Mouse (Mus musculus) midbrain, embryonic 15.5 days (tissue): ENCODE measurements around the gene Neurog2. TPM values are rescaled to one million over a fixed set of nuclear protein-coding genes. Genes with fewer than 3 reads are reported as not detected.

ENCODE experiments used
- ATAC-seq: fragments of 200-750 bp; cut with Nextera tagmentation; replicated peaks from 2 replicates; pipeline ENCODE4 v1.8.0; 2017; ENCODE audit warnings: moderate TSS enrichment
- H3K27ac ChIP-seq: fragments of 300-500 bp; sonication (generic); 2 replicates; pipeline ENCODE4 v1.5.1; 2015; ENCODE audit warnings: mild to moderate bottlenecking, inconsistent platforms
- H3K27me3 ChIP-seq: fragments of 300-500 bp; sonication (generic); replicated peaks from 2 replicates; pipeline ENCODE4 v1.6.1; 2015; ENCODE audit warnings: inconsistent platforms
- H3K36me3 ChIP-seq: fragments of 300-500 bp; sonication (generic); replicated peaks from 2 replicates; pipeline ENCODE4 v1.6.1; 2015; ENCODE audit warnings: inconsistent platforms
- H3K4me1 ChIP-seq: fragments of 300-500 bp; sonication (generic); 2 replicates; pipeline ENCODE4 v1.6.1; 2015; ENCODE audit warnings: inconsistent platforms
- H3K4me2 ChIP-seq: fragments of 300-500 bp; sonication (generic); 2 replicates; pipeline ENCODE4 v1.6.1; 2015; ENCODE audit warnings: inconsistent platforms, mild to moderate bottlenecking, moderate library complexity
- H3K4me3 ChIP-seq: fragments of 300-500 bp; sonication (generic); 2 replicates; pipeline ENCODE4 v1.5.1; 2015; ENCODE audit warnings: mild to moderate bottlenecking, inconsistent platforms
- H3K9ac ChIP-seq: fragments of 300-500 bp; sonication (generic); 2 replicates; pipeline ENCODE4 v1.6.1; 2015; ENCODE audit warnings: mild to moderate bottlenecking, inconsistent platforms
- H3K9me3 ChIP-seq: fragments of 300-500 bp; sonication (generic); 2 replicates; pipeline ENCODE4 v1.6.1; 2016; ENCODE audit warnings: inconsistent platforms
- WGBS: fragments of 180-500 bp; shearing (Covaris S2); methylation state at CpG from one replicate; pipeline ENCODE4 v1.1.7; 2015; ENCODE audit warnings: mixed read lengths; 5-methylcytosine and 5-hydroxymethylcytosine counted together
- polyA plus RNA-seq: library from polyadenylated mRNA; unstranded; fragments of >200 nt; fragmentation: Nextera tagmentation; extraction: Ambion mirVana; gene quantifications from 2 replicates; pipeline ENCODE4 v1.2.1, GENCODE M21; 2015

Neurog2 gene
- polyA plus RNA-seq, 1 experiment from 2014 or later = 15.1 TPM

DNA sequence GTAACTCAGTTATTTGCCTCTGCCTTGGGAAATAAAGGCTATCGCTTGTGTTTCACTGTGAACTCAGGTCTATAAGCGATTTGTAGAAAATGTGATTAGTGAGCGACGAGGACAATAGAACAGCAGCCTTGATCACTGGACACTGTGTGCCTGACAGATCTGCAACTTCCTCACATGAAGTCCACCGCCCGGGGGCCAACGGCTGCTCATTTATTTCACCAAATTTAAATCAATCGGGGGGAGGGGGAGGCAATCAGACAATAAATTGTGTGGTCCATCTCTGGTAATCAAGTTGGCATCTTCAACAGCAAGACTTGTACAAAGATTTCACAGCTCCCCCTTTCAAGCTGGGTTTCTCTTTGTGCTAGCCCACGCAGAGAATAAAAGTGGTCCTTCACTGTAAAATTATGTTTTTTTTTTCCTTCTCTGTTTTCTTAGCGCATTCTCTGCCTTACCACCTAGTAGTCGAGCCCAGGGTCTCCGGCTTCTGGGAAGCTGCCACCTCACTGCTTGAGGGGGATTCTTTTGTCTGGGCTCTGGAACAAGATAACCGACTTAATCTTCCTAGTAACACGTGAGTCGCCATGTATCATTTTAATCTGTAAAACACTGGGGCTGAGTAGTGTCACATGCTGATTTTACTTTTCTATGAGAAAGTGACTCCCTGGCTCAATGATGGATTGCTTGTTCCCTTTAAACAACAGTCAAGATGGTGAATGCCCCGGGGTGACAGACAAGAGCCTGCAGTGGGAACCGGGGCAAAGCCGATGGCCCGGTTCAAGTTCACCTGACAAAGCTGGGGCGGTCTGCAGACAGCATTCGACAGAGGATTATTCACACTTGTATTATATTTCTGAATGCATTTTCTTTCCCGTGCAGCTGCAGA lies 29.0 kb downstream of the Neurog2 start:
- H3K36me3 ChIP-seq = no peaks in the 10 kb centered on the region

GRCm38 (mm10) chr3:127679703-127680102 lies 46.8 kb downstream of the Neurog2 start:
- H3K36me3 ChIP-seq = no peaks in the 10 kb centered on the region
- 0 out of 2 replicates have a peak, but pooled peaks cover 4% of the 10 kb centered on the region for H3K27me3 ChIP-seq
- no peak overlapping the region for H3K9ac ChIP-seq
- no peak overlapping the region for H3K4me2 ChIP-seq
- no peak for ATAC-seq
- no peak overlapping the region for H3K27ac ChIP-seq
- no peaks in the 10 kb centered on the region for H3K4me1 ChIP-seq
- H3K9me3 ChIP-seq = no peaks in the 10 kb centered on the region
- H3K4me3 ChIP-seq = no peak overlapping the region
- 92% methylated on average over 15 of the region's 15 CpGs for WGBS

More for the DNA sequence above, 29.0 kb downstream of the Neurog2 start:
- WGBS = 22% methylated on average over 22 of the region's 22 CpGs
- Histone ChIP-seq H3K27me3 (peaks cover 28% of the 10 kb centered on the region), H3K4me3 (peak overlapping the region; percentile 3; the same call in 1 of the 2 replicates), H3K4me1 (peaks cover 11% of the 10 kb centered on the region; the same call in 1 of the 2 replicates), H3K27ac (0 out of 2 replicates have a peak overlapping the region, but pooled peaks have one; percentile 8), H3K9ac (no peak overlapping the region), H3K4me2 (peak overlapping the region; percentile 37), H3K9me3 (no peaks in the 10 kb centered on the region)
- peak; percentile 83 for ATAC-seq

Other genes starting within 250 kb of the Neurog2 start
- 192 and 216 TPM in 2 replicates for gene Ank2, start 133.8 kb upstream of the Neurog2 start, polyA plus RNA-seq
- gene Larp7, start 79.8 kb upstream of the Neurog2 start, polyA plus RNA-seq = 25.3 and 26.0 TPM in 2 replicates
- 2.8 and 3.3 TPM in 2 replicates for gene Zgrf1, start 79.6 kb upstream of the Neurog2 start, polyA plus RNA-seq
- 0.37 and 0.45 TPM in 2 replicates for gene Alpk1, start 147.4 kb downstream of the Neurog2 start, polyA plus RNA-seq
- gene Tifa, start 156.7 kb downstream of the Neurog2 start, polyA plus RNA-seq = 3.3 and 3.7 TPM in 2 replicates
- 95.0 and 100 TPM in 2 replicates for gene Ap1ar, start 204.4 kb downstream of the Neurog2 start, polyA plus RNA-seq